Mouse (Mus musculus): ENCODE data around the gene Amy2a4.
"Not testable (repeated sequence)": the region's sequence is repeated elsewhere in the genome, so short reads cannot be mapped to it uniquely, and the experiment has no call there.

Amy2a4 gene

DNA sequence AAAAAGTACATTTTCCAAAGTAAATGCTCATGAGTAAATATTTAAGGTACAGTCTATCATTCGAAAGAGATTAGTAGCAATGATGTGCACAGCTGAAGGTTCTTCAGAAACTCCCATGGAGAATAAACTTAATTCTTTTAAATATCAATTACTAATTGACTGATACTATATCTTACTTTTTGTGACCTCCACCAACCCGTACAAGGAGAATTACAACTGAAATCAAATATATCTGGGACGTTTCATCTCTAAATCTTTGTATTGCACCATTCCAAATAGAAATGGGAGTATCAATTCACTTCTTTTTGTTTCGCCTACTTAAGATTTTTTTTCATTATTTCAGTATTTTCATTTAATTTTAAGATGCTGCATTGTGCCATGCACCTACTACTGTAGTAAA is at the start of gene Amy2a4:
TSS of gene Amy2a4 (minus strand) at position 101 of the 400 bp plus-strand sequence.
- DNase-seq (ENCODE audit: low spot score in 2 of 2), result not testable (repeated sequence)

DNA sequence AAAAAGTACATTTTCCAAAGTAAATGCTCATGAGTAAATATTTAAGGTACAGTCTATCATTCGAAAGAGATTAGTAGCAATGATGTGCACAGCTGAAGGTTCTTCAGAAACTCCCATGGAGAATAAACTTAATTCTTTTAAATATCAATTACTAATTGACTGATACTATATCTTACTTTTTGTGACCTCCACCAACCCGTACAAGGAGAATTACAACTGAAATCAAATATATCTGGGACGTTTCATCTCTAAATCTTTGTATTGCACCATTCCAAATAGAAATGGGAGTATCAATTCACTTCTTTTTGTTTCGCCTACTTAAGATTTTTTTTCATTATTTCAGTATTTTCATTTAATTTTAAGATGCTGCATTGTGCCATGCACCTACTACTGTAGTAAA is 32.7 kb upstream of the Amy2a4 start, which contains the start of gene Amy2a3:
TSS of gene Amy2a3 (minus strand) at position 101 of the 400 bp plus-strand sequence.
- DNase-seq (ENCODE audit: low spot score in 2 of 2), result not testable (repeated sequence)

DNA sequence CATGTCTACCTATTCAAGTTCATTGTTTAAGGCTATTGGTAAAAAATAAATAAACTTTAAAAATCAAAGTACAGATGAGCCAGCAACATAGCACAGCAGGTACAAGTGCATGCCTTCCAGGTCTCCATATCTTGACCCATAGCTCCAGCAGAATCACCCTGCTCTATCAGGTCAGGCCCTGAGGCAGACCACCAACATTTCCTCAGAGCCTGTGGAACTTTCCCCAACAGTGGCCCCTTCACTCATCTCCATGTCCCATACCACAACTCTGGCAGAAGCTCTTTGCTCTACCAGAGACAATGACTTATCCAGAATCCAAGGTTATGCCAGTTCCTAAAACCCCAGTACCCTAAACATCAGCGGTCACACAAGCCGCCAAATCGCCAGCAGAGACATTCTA is 21.7 kb upstream of the Amy2a4 start:
- not testable (repeated sequence) for DNase-seq (ENCODE audit: low spot score in 2 of 2)

DNA sequence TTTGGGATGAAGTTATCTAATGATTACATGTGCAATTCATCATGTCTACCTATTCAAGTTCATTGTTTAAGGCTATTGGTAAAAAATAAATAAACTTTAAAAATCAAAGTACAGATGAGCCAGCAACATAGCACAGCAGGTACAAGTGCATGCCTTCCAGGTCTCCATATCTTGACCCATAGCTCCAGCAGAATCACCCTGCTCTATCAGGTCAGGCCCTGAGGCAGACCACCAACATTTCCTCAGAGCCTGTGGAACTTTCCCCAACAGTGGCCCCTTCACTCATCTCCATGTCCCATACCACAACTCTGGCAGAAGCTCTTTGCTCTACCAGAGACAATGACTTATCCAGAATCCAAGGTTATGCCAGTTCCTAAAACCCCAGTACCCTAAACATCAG is 11.0 kb downstream of the Amy2a4 start:
- not testable (repeated sequence) for DNase-seq (ENCODE audit: low spot score in 2 of 2)

DNA sequence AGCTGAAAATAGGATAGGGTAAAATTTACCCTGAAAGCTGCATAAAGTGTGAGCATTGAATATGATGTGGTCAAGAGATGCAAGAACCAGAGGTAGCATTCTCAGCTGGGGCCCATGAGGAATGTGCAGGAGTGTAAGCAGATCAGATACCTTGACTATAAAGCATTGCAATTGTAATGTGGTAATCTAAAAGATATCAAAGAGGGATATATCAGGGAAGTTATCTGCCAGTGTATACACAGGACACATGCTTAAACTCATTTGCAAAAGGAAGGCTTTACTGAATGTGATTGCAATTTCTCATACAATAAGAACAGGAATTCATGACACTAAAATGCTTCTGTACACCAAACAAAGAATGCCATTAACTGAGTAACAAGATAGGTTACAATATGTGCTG is 11.7 kb downstream of the Amy2a4 start:
- DNase-seq (ENCODE audit: low spot score in 2 of 2), result not testable (repeated sequence)

DNA sequence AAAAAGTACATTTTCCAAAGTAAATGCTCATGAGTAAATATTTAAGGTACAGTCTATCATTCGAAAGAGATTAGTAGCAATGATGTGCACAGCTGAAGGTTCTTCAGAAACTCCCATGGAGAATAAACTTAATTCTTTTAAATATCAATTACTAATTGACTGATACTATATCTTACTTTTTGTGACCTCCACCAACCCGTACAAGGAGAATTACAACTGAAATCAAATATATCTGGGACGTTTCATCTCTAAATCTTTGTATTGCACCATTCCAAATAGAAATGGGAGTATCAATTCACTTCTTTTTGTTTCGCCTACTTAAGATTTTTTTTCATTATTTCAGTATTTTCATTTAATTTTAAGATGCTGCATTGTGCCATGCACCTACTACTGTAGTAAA is 32.5 kb downstream of the Amy2a4 start, which contains the start of gene Amy2a5:
TSS of gene Amy2a5 (minus strand) at position 101 of the 400 bp plus-strand sequence.
- DNase-seq (ENCODE audit: low spot score in 2 of 2), result not testable (repeated sequence)
